Mouse (Mus musculus) liver, embryonic 15.5 days (tissue): ENCODE data around the gene Hfe2. TPM values are rescaled to one million over a fixed set of nuclear protein-coding genes. Genes with fewer than 3 reads are reported as not detected.
"Not testable (repeated sequence)": the region's sequence is repeated elsewhere in the genome, so short reads cannot be mapped to it uniquely, and the experiment has no call there.

Experiments
- ATAC-seq: fragments of 200-750 bp; cut with Nextera tagmentation; 2 replicates; pipeline ENCODE4 v1.8.0; 2017; ENCODE audit warnings: moderate number of reproducible peaks, mild to moderate bottlenecking, moderate library complexity; ENCODE audit not compliant: insufficient read depth
- H3K27ac ChIP-seq: fragments of 300-500 bp; sonication (generic); replicated peaks from 2 replicates; pipeline ENCODE4 v1.5.1; 2015; ENCODE audit warnings: mild to moderate bottlenecking, inconsistent platforms
- H3K27me3 ChIP-seq: fragments of 300-500 bp; sonication (generic); 2 replicates; pipeline ENCODE4 v1.6.1; 2015; ENCODE audit warnings: mild to moderate bottlenecking, inconsistent platforms
- H3K36me3 ChIP-seq: fragments of 300-500 bp; sonication (generic); replicated peaks from 2 replicates; pipeline ENCODE4 v1.6.1; 2015; ENCODE audit warnings: moderate library complexity, mild to moderate bottlenecking, inconsistent platforms
- H3K4me1 ChIP-seq: fragments of 300-500 bp; sonication (generic); replicated peaks from 2 replicates; pipeline ENCODE4 v1.6.1; 2015; ENCODE audit warnings: inconsistent platforms
- H3K4me2 ChIP-seq: fragments of 300-500 bp; sonication (generic); 2 replicates; pipeline ENCODE4 v1.6.1; 2015; ENCODE audit warnings: moderate library complexity, mild to moderate bottlenecking, inconsistent platforms
- H3K4me3 ChIP-seq: fragments of 300-500 bp; sonication (generic); replicated peaks from 2 replicates; pipeline ENCODE4 v1.5.1; 2015; ENCODE audit warnings: mild to moderate bottlenecking, inconsistent platforms
- H3K9ac ChIP-seq: fragments of 300-500 bp; sonication (generic); 2 replicates; pipeline ENCODE4 v1.6.1; 2015; ENCODE audit warnings: moderate library complexity, mild to moderate bottlenecking, inconsistent platforms
- H3K9me3 ChIP-seq: fragments of 300-500 bp; sonication (generic); replicated peaks from 2 replicates; pipeline ENCODE4 v1.6.1; 2016; ENCODE audit warnings: inconsistent platforms
- WGBS: fragments of 180-500 bp; shearing (Covaris S2); methylation state at CpG from one replicate; pipeline ENCODE4 v1.1.7; 2015; ENCODE audit warnings: mixed read lengths; ENCODE audit not compliant: insufficient replicate concordance; 5-methylcytosine and 5-hydroxymethylcytosine counted together
- polyA plus RNA-seq: library from polyadenylated mRNA; unstranded; fragments of >200 nt; fragmentation: Nextera tagmentation; extraction: Ambion mirVana; gene quantifications from 2 replicates; pipeline ENCODE4 v1.2.1, GENCODE M21; 2015

Hfe2 gene
- polyA plus RNA-seq, result 7.1 and 8.5 TPM in 2 replicates

DNA sequence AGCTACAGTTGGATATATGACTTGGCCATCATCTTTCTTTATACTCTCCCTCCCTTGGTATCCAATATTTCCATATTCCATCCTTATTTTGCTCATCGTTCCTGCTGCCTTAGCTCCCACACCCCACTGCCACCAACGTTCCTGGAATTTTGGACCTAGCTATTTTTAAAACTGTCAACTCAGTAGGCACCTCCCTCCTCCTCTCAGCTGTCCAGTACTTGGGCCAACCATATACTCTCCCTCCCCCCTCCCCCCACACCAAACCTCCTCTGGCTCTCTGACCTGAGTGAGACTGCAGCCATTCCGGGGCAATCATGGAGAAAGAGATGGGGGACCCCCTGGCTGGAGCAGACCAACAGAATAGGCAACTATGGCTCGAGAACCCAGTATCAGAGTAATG lies at the start of gene Hfe2:
Gene Hfe2 (plus strand): TSS at position 259 of the 400 bp plus-strand sequence.
- Histone ChIP-seq H3K9me3 (no peaks in the 10 kb centered on the region), H3K4me2 (peak within 1 kb of the TSS; percentile 42), H3K27ac (peak within 1 kb of the TSS; percentile 59), H3K27me3 (peaks cover 64% of the 10 kb centered on the region), H3K36me3 (no peaks in the 10 kb centered on the region), H3K4me1 (peaks cover 9% of the 10 kb centered on the region; the same call in 1 of the 2 replicates), H3K9ac (no peak within 1 kb of the TSS), H3K4me3 (peak within 1 kb of the TSS; percentile 22)
- peak; percentile 17; the same call in 1 of the 2 replicates for ATAC-seq
- 44% methylated on average over 4 of the region's 4 CpGs for WGBS

DNA sequence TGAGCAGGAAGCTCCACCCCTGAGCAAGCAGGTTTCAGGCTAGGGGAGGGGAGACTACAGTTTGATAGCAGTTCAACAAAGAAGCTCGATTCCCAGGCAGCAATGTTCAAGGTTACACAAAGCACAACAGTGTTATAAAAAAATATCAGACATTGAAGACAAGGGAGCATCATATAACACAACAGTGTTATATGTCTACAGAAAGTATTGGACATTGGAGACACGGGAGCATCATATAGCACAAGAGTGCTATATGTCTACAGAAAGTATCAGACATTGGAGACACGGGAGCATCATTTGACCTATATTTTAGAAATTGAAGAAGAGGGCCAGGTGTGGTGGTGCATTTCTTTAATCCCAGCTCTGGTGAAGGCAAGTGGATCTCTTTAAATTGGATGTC lies 47.9 kb upstream of the Hfe2 start:
- WGBS, result 46% methylated on average over 3 of the region's 3 CpGs
- Histone ChIP-seq H3K27ac (no peak overlapping the region), H3K4me2 (no peak overlapping the region), H3K4me1 (peaks cover 4% of the 10 kb centered on the region), H3K4me3 (no peak overlapping the region), H3K9ac (no peak overlapping the region), H3K9me3 (no peaks in the 10 kb centered on the region), H3K36me3 (no peaks in the 10 kb centered on the region), H3K27me3 (peaks cover 86% of the 10 kb centered on the region)
- no peak for ATAC-seq

DNA sequence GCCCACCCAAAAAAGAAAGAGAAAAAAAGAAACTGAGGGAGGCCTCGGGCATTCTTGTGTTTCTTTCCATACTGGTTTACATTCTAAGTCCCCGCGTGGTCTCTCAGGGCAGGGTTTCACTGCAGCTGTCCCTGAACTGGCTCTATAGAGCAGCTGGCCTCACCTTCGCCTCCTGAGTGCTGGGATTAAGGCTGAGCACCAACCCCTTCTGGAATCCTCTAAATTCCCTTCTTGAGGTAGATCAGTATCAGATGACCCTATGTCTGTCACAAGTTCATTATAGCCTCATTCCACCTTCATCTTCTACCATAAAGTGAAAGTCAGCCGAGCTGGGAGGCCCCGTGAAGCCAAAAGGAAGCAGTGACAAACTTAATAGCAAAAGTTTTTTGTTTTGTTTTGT lies 47.4 kb upstream of the Hfe2 start:
- H3K4me2 ChIP-seq, result no peak overlapping the region
- no peaks in the 10 kb centered on the region for H3K36me3 ChIP-seq
- peaks cover 82% of the 10 kb centered on the region for H3K27me3 ChIP-seq
- H3K4me1 ChIP-seq, result peaks cover 4% of the 10 kb centered on the region
- no peak for ATAC-seq
- no peak overlapping the region for H3K27ac ChIP-seq
- H3K9me3 ChIP-seq, result no peaks in the 10 kb centered on the region
- no peak overlapping the region for H3K4me3 ChIP-seq
- WGBS, result 63% methylated on average over 6 of the region's 6 CpGs
- no peak overlapping the region for H3K9ac ChIP-seq

DNA sequence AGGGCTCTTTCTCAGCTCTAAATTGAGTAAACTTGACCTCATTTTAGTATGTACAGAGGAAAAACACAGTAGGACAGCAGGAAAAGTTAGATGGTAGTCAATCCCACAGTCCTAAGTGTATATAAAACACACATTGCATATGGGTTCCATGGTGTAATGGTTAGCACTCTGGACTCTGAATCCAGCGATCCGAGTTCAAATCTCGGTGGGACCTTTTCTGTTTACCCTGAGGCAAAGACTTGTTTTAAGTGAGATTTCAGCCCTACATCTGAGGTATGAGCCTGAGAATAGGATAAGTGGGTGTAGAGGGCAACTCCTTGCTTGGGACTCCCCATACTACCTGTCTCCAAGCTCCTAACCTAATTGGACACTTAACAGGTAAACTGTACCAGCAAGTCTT lies 45.7 kb upstream of the Hfe2 start:
- H3K4me3 ChIP-seq, result no peak overlapping the region
- no peaks in the 10 kb centered on the region for H3K9me3 ChIP-seq
- peak; percentile 75 for ATAC-seq
- no peaks in the 10 kb centered on the region for H3K36me3 ChIP-seq
- 12% methylated on average over 3 of the region's 3 CpGs for WGBS
- H3K4me1 ChIP-seq, result peaks cover 4% of the 10 kb centered on the region
- no peak overlapping the region for H3K4me2 ChIP-seq
- no peak overlapping the region for H3K9ac ChIP-seq
- H3K27me3 ChIP-seq, result peaks cover 65% of the 10 kb centered on the region
- no peak overlapping the region for H3K27ac ChIP-seq

DNA sequence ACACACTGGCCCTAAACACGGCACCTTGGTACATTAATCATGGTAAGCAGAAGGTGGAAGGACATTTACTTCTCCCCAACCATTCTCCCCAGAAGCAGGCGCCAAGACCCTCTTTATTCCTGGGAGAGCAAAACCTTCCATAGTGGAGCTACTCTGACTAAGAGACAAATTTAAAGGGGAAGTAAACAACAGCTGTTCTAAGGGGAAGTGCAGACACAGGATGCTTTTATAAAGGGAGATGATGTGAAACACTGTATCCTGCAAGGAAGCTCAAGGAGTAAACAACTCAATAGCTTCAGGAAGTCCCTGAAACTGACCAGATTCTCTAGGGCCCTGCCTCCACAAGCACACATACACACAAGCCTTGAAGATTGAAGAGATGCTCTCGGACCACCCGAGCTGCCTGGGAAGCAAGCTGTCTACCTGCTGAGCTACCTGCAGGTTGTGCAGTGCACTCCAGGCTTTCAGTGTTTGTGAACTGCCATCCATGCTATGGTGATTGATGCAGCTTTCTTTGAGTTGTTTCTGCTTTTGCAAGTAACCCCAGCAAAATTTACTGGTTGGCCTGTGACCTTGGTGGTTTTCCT lies 44.2 kb upstream of the Hfe2 start:
- Histone ChIP-seq H3K4me2 (no peak overlapping the region), H3K36me3 (no peaks in the 10 kb centered on the region), H3K9ac (no peak overlapping the region), H3K27ac (no peak overlapping the region), H3K9me3 (no peaks in the 10 kb centered on the region), H3K27me3 (peaks cover 50% of the 10 kb centered on the region), H3K4me1 (peaks cover 11% of the 10 kb centered on the region), H3K4me3 (no peak overlapping the region)
- no peak for ATAC-seq
- 62% methylated on average over 4 of the region's 4 CpGs for WGBS

DNA sequence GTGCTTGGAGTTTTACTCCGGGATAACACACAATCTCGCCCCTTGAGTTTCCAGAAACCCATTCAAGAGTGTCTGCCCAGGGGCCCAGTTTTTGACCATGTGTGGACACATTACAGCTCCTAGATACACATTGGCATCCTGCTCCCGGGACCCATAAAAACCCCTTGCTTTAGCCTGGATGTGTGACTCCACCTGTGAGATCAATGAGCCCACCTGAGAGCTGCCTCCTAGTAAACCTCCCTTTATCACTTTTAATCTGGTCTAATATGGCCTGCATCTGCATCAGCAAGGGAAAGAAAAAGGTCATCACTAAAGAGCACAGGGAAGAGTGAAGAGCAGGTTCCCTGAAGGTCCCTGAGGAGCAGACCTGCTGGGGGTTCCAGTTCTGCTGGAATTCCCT lies 43.1 kb upstream of the Hfe2 start:
- H3K9me3 ChIP-seq, result no peaks in the 10 kb centered on the region
- no peak overlapping the region for H3K4me3 ChIP-seq
- H3K4me2 ChIP-seq, result no peak overlapping the region
- peaks cover 11% of the 10 kb centered on the region for H3K4me1 ChIP-seq
- 70% methylated on average over 3 of the region's 3 CpGs for WGBS
- H3K27ac ChIP-seq, result no peak overlapping the region
- peaks cover 41% of the 10 kb centered on the region for H3K27me3 ChIP-seq
- H3K9ac ChIP-seq, result no peak overlapping the region
- ATAC-seq, result no peak
- no peaks in the 10 kb centered on the region for H3K36me3 ChIP-seq

DNA sequence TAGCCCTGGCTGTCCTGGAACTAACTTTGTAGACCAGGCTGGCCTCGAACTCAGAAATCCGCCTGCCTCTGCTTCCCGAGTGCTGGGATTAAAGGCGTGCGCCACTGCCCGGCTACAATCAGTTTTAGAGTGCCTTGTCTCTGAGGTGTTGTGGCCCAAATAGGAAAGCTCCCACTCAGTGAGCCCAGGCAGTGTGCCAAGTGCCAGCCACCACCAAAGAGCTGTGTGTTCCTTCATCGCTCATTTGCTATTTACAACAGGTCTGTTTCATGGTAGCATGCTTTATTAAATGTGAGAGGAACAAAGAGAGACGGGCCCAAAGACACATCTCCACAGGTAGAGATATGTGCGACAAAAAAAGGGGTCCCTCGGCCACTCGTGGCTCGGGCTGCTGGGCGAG lies 42.5 kb upstream of the Hfe2 start:
- H3K36me3 ChIP-seq, result no peaks in the 10 kb centered on the region
- H3K9me3 ChIP-seq, result no peaks in the 10 kb centered on the region
- H3K4me2 ChIP-seq, result no peak overlapping the region
- no peak overlapping the region for H3K27ac ChIP-seq
- no peak overlapping the region for H3K4me3 ChIP-seq
- ATAC-seq, result no peak
- H3K4me1 ChIP-seq, result peaks cover 16% of the 10 kb centered on the region
- no peak overlapping the region for H3K9ac ChIP-seq
- H3K27me3 ChIP-seq, result peaks cover 35% of the 10 kb centered on the region
- 75% methylated on average over 13 of the region's 13 CpGs for WGBS

DNA sequence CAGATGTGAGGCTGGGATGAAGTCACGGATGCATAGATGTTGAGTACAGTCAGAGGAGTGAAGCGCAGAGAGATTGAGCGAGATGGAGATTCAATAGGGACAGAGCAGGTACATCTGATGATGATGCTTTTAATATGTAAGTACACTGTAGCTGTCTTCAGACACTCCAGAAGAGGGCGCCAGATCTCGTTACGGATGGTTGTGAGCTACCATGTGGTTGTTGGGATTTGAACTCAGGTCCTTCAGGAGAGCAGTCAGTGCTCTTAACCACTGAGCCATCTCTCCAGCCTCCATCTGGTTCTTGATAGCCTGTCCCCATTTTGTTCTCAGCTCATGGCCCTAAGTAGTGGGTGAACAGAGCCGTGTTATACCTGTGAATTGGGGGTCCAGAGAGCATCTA lies 41.9 kb upstream of the Hfe2 start:
- H3K9ac ChIP-seq, ATAC-seq, H3K27ac ChIP-seq, H3K4me3 ChIP-seq, H3K4me2 ChIP-seq, H3K36me3 ChIP-seq, H3K9me3 ChIP-seq: not testable (repeated sequence)
- peaks cover 22% of the 10 kb centered on the region for H3K4me1 ChIP-seq
- peaks cover 29% of the 10 kb centered on the region for H3K27me3 ChIP-seq
- WGBS, result 42% methylated on average over 7 of the region's 7 CpGs

DNA sequence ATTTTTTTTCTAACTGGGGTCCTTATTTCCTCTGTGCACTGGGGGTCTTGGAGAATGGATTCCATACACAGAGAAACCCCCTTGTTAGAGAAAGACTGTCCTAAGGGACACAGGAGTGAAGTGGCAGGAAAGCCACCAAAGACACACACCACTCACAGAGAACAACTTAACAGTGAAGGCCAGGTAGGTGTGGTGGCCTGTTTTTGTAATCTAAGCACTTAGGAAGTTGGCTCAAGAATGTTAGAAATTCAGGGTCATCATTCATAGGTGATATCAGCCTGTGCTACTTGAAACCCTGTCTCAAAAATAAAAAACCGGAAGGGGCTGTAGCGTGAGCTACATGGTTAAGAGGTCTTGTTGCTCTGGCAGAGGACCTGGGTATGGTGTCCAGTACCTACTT lies 41.0 kb upstream of the Hfe2 start:
- Histone ChIP-seq H3K36me3 (no peaks in the 10 kb centered on the region), H3K27ac (no peak overlapping the region), H3K4me1 (peaks cover 22% of the 10 kb centered on the region), H3K4me3 (no peak overlapping the region), H3K27me3 (peaks cover 24% of the 10 kb centered on the region), H3K9me3 (no peaks in the 10 kb centered on the region), H3K4me2 (no peak overlapping the region), H3K9ac (no peak overlapping the region)
- 84% methylated on average over 2 of the region's 2 CpGs for WGBS
- no peak for ATAC-seq

DNA sequence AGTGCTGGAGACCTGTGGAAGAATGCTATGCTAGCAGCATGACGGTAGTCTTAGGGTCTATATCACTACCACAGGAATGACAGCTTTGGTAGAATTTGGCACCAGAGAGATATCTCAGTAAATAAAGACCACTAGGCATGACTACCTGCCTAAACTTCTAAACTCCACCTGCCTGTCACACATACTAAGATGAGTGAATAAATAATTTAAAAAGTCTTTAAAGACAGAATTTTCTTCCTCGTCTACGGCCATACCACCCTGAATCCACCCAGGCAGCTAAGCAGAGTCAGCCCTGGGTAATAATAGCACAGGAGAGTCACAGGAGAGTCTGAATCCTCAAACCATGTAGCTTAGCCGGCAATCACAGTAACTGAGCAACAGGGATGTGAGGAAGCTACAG lies 40.1 kb upstream of the Hfe2 start:
- Histone ChIP-seq H3K36me3 (no peaks in the 10 kb centered on the region), H3K27me3 (peaks cover 15% of the 10 kb centered on the region), H3K4me2 (peak overlapping the region; percentile 48), H3K4me3 (0 out of 2 replicates have a peak overlapping the region, but pooled peaks have one; percentile 20), H3K9ac (no peak overlapping the region), H3K4me1 (peaks cover 22% of the 10 kb centered on the region), H3K27ac (no peak overlapping the region), H3K9me3 (no peaks in the 10 kb centered on the region)
- 75% methylated on average over 4 of the region's 4 CpGs for WGBS
- ATAC-seq, result no peak

DNA sequence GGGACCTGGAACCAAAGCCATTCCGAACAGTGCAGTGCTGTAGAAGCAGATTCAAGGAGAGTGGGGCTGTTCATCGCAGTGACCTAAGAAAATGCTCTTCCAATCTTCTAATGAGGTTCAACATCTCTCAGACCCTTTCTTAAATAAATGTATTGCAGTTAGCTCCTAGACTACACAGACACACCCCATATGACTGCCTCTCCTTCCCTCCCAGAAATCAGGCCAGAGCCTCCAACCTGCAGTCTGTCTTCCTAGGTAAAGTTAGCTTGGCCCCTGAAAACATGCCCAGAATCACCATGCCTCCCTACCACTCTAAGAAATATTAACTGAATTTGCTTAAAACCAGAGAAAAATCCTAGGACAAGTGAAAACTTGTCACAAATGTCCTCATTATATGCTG lies 39.6 kb upstream of the Hfe2 start:
- peak overlapping the region; percentile 14; the same call in 1 of the 2 replicates for H3K27ac ChIP-seq
- H3K4me2 ChIP-seq, result peak overlapping the region; percentile 48
- peaks cover 15% of the 10 kb centered on the region for H3K27me3 ChIP-seq
- peaks cover 22% of the 10 kb centered on the region for H3K4me1 ChIP-seq
- H3K36me3 ChIP-seq, result no peaks in the 10 kb centered on the region
- no peak overlapping the region for H3K9ac ChIP-seq
- no peak for ATAC-seq
- H3K4me3 ChIP-seq, result peak overlapping the region; percentile 20; the same call in 1 of the 2 replicates
- H3K9me3 ChIP-seq, result no peaks in the 10 kb centered on the region
- 81% methylated on average over 2 of the region's 2 CpGs for WGBS
